Mouse (Mus musculus) neural tube, embryonic 14.5 days (tissue): ENCODE data around the gene Atp8a1. TPM values are rescaled to one million over a fixed set of nuclear protein-coding genes. Genes with fewer than 3 reads are reported as not detected.

Source experiments
- ATAC-seq: fragments of 200-750 bp; cut with Nextera tagmentation; 2 replicates; pipeline ENCODE4 v1.8.0; 2017; ENCODE audit warnings: low read depth, mild to moderate bottlenecking, moderate TSS enrichment, moderate library complexity
- H3K27ac ChIP-seq: fragments of 300-500 bp; sonication (generic); 2 replicates; pipeline ENCODE4 v1.5.1; 2014; ENCODE audit warnings: low read depth, mild to moderate bottlenecking, control low read depth, low read length, moderate library complexity, mixed read lengths
- H3K27me3 ChIP-seq: fragments of 300-500 bp; sonication (generic); 2 replicates; pipeline ENCODE4 v1.6.1; 2014; ENCODE audit warnings: low read length; ENCODE audit not compliant: control insufficient read depth, insufficient read depth
- H3K36me3 ChIP-seq: fragments of 300-500 bp; sonication (generic); 2 replicates; pipeline ENCODE4 v1.6.1; 2014; ENCODE audit warnings: low read length, mixed read lengths; ENCODE audit not compliant: control insufficient read depth, insufficient read depth
- H3K4me1 ChIP-seq: fragments of 300-500 bp; sonication (generic); 2 replicates; pipeline ENCODE4 v1.6.1; 2014; ENCODE audit warnings: low read length; ENCODE audit not compliant: control insufficient read depth, insufficient read depth
- H3K4me2 ChIP-seq: fragments of 300-500 bp; sonication (generic); 2 replicates; pipeline ENCODE4 v1.6.1; 2014; ENCODE audit warnings: mild to moderate bottlenecking, low read depth, low read length, control low read depth
- H3K4me3 ChIP-seq: fragments of 300-500 bp; sonication (generic); 2 replicates; pipeline ENCODE4 v1.5.1; 2014; ENCODE audit warnings: low read depth, low read length, control low read depth, mixed read lengths
- H3K9ac ChIP-seq: fragments of 300-500 bp; sonication (generic); replicated peaks from 2 replicates; pipeline ENCODE4 v1.6.1; 2014; ENCODE audit warnings: low read depth, mild to moderate bottlenecking, control low read depth, low read length, mixed read lengths
- H3K9me3 ChIP-seq: fragments of 300-500 bp; sonication (generic); 2 replicates; pipeline ENCODE4 v1.6.1; 2016; ENCODE audit warnings: low read length; ENCODE audit not compliant: control insufficient read depth
- WGBS: fragments of 180-500 bp; shearing (Covaris S2); extraction: QIAGEN DNeasy Blood & Tissue Kit; methylation state at CpG from one replicate; pipeline ENCODE4 v1.1.7; 2014; 5-methylcytosine and 5-hydroxymethylcytosine counted together
- polyA plus RNA-seq: library from polyadenylated mRNA; unstranded; fragments of >200 nt; fragmentation: Nextera tagmentation; extraction: Ambion mirVana; gene quantifications from 2 replicates; pipeline ENCODE4 v1.2.1, GENCODE M21; 2014

The Atp8a1 gene
- polyA plus RNA-seq, 1 experiment from 2014 or later: 72.6 TPM

GRCm38 (mm10) chr5:67605951-67606350 is 241.3 kb downstream of the Atp8a1 start:
- Histone ChIP-seq H3K27me3 (peaks cover 25% of the 10 kb centered on the region), H3K4me1 (peaks cover 14% of the 10 kb centered on the region; the same call in 1 of the 2 replicates), H3K4me2 (no peak overlapping the region), H3K9ac (no peak overlapping the region), H3K27ac (no peak overlapping the region), H3K4me3 (no peak overlapping the region), H3K9me3 (no peaks in the 10 kb centered on the region), H3K36me3 (no peaks in the 10 kb centered on the region)
- no peak for ATAC-seq
- 31% methylated on average over 5 of the region's 5 CpGs for WGBS

GRCm38 (mm10) chr5:67599935-67600334 is 247.3 kb downstream of the Atp8a1 start:
- Histone ChIP-seq H3K27ac (no peak overlapping the region), H3K9ac (no peak overlapping the region), H3K27me3 (no peaks in the 10 kb centered on the region), H3K4me1 (no peaks in the 10 kb centered on the region), H3K4me3 (no peak overlapping the region), H3K4me2 (no peak overlapping the region), H3K36me3 (no peaks in the 10 kb centered on the region), H3K9me3 (no peaks in the 10 kb centered on the region)
- 87% methylated on average over 9 of the region's 9 CpGs for WGBS
- no peak for ATAC-seq

GRCm38 (mm10) chr5:67595629-67596028 is 251.6 kb downstream of the Atp8a1 start:
- 60% methylated on average over 7 of the region's 7 CpGs for WGBS
- H3K27me3 ChIP-seq: no peaks in the 10 kb centered on the region
- H3K9ac ChIP-seq: no peak overlapping the region

GRCm38 (mm10) chr5:67595070-67595469 is 252.2 kb downstream of the Atp8a1 start:
- Histone ChIP-seq H3K27ac (no peak overlapping the region), H3K9ac (no peak overlapping the region), H3K27me3 (no peaks in the 10 kb centered on the region), H3K4me3 (no peak overlapping the region), H3K9me3 (no peaks in the 10 kb centered on the region), H3K36me3 (no peaks in the 10 kb centered on the region), H3K4me1 (no peaks in the 10 kb centered on the region), H3K4me2 (no peak overlapping the region)
- WGBS: 86% methylated on average over 1 of the region's 1 CpGs
- no peak for ATAC-seq

More at GRCm38 (mm10) chr5:67595629-67596028, 251.6 kb downstream of the Atp8a1 start:
- Histone ChIP-seq H3K4me2 (no peak overlapping the region), H3K4me1 (no peaks in the 10 kb centered on the region), H3K27ac (no peak overlapping the region), H3K36me3 (no peaks in the 10 kb centered on the region), H3K9me3 (no peaks in the 10 kb centered on the region), H3K4me3 (no peak overlapping the region)
- ATAC-seq: no peak

- Histone ChIP-seq H3K4me3 (no peak overlapping the region), H3K4me2 (no peak overlapping the region), H3K36me3 (no peaks in the 10 kb centered on the region), H3K27me3 (no peaks in the 10 kb centered on the region), H3K4me1 (no peaks in the 10 kb centered on the region), H3K9ac (no peak overlapping the region), H3K27ac (no peak overlapping the region), H3K9me3 (no peaks in the 10 kb centered on the region)
- WGBS: 51% methylated on average over 6 of the region's 6 CpGs
- no peak for ATAC-seq
Measured at GRCm38 (mm10) chr5:67579725-67580633, 267.3 kb downstream of the Atp8a1 start.

GRCm38 (mm10) chr5:67575705-67576104 is 271.5 kb downstream of the Atp8a1 start:
- no peaks in the 10 kb centered on the region for H3K9me3 ChIP-seq
- H3K27me3 ChIP-seq: no peaks in the 10 kb centered on the region
- ATAC-seq: no peak
- no peak overlapping the region for H3K9ac ChIP-seq
- H3K4me3 ChIP-seq: no peak overlapping the region
- no peaks in the 10 kb centered on the region for H3K36me3 ChIP-seq
- no peaks in the 10 kb centered on the region for H3K4me1 ChIP-seq
- no peak overlapping the region for H3K4me2 ChIP-seq
- WGBS: 94% methylated on average over 2 of the region's 2 CpGs
- no peak overlapping the region for H3K27ac ChIP-seq

GRCm38 (mm10) chr5:67574039-67574438 is 273.2 kb downstream of the Atp8a1 start:
- ATAC-seq: no peak
- H3K27ac ChIP-seq: no peak overlapping the region
- H3K9me3 ChIP-seq: no peaks in the 10 kb centered on the region
- no peak overlapping the region for H3K4me2 ChIP-seq
- no peaks in the 10 kb centered on the region for H3K36me3 ChIP-seq
- no peaks in the 10 kb centered on the region for H3K4me1 ChIP-seq
- no peaks in the 10 kb centered on the region for H3K27me3 ChIP-seq
- 91% methylated on average over 9 of the region's 9 CpGs for WGBS
- no peak overlapping the region for H3K9ac ChIP-seq
- H3K4me3 ChIP-seq: no peak overlapping the region

- H3K9me3 ChIP-seq: no peaks in the 10 kb centered on the region
- no peak overlapping the region for H3K27ac ChIP-seq
- H3K4me2 ChIP-seq: no peak overlapping the region
- no peak overlapping the region for H3K4me3 ChIP-seq
- no peaks in the 10 kb centered on the region for H3K4me1 ChIP-seq
- 74% methylated on average over 6 of the region's 6 CpGs for WGBS
- H3K36me3 ChIP-seq: no peaks in the 10 kb centered on the region
- H3K27me3 ChIP-seq: no peaks in the 10 kb centered on the region
- no peak overlapping the region for H3K9ac ChIP-seq
- no peak for ATAC-seq
Measured at GRCm38 (mm10) chr5:67572552-67573155, 274.6 kb downstream of the Atp8a1 start.
